Mouse (Mus musculus) hindbrain, postnatal 0 days (tissue): Measurements from ENCODE around the gene Fancf. TPM values are rescaled to one million over a fixed set of nuclear protein-coding genes. Genes with fewer than 3 reads are reported as not detected.
A peak's percentile ranks its signal among the peaks of the same experiment; 100 is the strongest.

ENCODE experiments used
- ATAC-seq: fragments of 200-750 bp; cut with Nextera tagmentation; 2 replicates; pipeline ENCODE4 v1.8.0; 2017; ENCODE audit warnings: mild to moderate bottlenecking, moderate TSS enrichment, moderate library complexity
- DNase-seq: peaks from one replicate; pipeline ENCODE4 v3.0.0-alpha.2; 2015; ENCODE audit warnings: low spot score
- H3K27ac ChIP-seq: fragments of 300-500 bp; sonication (generic); 2 replicates; pipeline ENCODE4 v1.5.1; 2014; ENCODE audit warnings: mild to moderate bottlenecking
- H3K27me3 ChIP-seq: fragments of 300-500 bp; sonication (generic); 2 replicates; pipeline ENCODE4 v1.6.1; 2014; ENCODE audit warnings: low read length, mixed read lengths; ENCODE audit not compliant: insufficient read depth
- H3K36me3 ChIP-seq: fragments of 300-500 bp; sonication (generic); 2 replicates; pipeline ENCODE4 v1.6.1; 2014; ENCODE audit warnings: low read length, mixed read lengths; ENCODE audit not compliant: insufficient read depth
- H3K4me1 ChIP-seq: fragments of 300-500 bp; sonication (generic); 2 replicates; pipeline ENCODE4 v1.6.1; 2014; ENCODE audit warnings: antibody characterized with exemption, low read length, mixed read lengths; ENCODE audit not compliant: insufficient read depth
- H3K4me2 ChIP-seq: fragments of 300-500 bp; sonication (generic); 2 replicates; pipeline ENCODE4 v1.6.1; 2014; ENCODE audit warnings: low read depth, mild to moderate bottlenecking, low read length, moderate library complexity, mixed read lengths
- H3K4me3 ChIP-seq: fragments of 300-500 bp; sonication (generic); 2 replicates; pipeline ENCODE4 v1.5.1; 2014; ENCODE audit warnings: low read length
- H3K9ac ChIP-seq: fragments of 300-500 bp; sonication (generic); replicated peaks from 2 replicates; pipeline ENCODE4 v1.6.1; 2014; ENCODE audit warnings: mild to moderate bottlenecking, low read length, moderate library complexity, mixed read lengths
- H3K9me3 ChIP-seq: fragments of 300-500 bp; sonication (generic); 2 replicates; pipeline ENCODE4 v1.6.1; 2016; ENCODE audit warnings: low read length, mixed read lengths
- CTCF ChIP-seq: IDR thresholded peaks from 2 replicates; pipeline ENCODE4 v1.5.1; 2016; ENCODE audit warnings: antibody characterized with exemption, control low read depth, low read depth
- WGBS: fragments of 180-500 bp; shearing (Covaris S2); extraction: QIAGEN DNeasy Blood & Tissue Kit; methylation state at CpG from one replicate; pipeline ENCODE4 v1.1.7; 2014; 5-methylcytosine and 5-hydroxymethylcytosine counted together
- polyA plus RNA-seq: library from polyadenylated mRNA; unstranded; fragments of >200 nt; fragmentation: Nextera tagmentation; extraction: Ambion mirVana; gene quantifications from 2 replicates; pipeline ENCODE4 v1.2.1, GENCODE M21; 2015
- total RNA-seq: library from RNA; depleted of rRNA; stranded (reverse); fragments of >200 nt; gene quantifications from 2 replicates; pipeline ENCODE4 v1.2.3, GENCODE M21; 2014; rRNA removed

Gene Fancf
- total RNA-seq (12.8 and 22.6 TPM in 2 replicates), polyA plus RNA-seq (7.1 and 7.9 TPM in 2 replicates)

- Histone ChIP-seq H3K4me3 (peak within 1 kb of the TSS; percentile 75), H3K36me3 (no peaks in the 10 kb centered on the region), H3K9ac (peak within 1 kb of the TSS; percentile 81), H3K27ac (peak within 1 kb of the TSS; percentile 99), H3K4me1 (peaks cover 10% of the 10 kb centered on the region), H3K9me3 (no peaks in the 10 kb centered on the region), H3K4me2 (peak within 1 kb of the TSS; percentile 87), H3K27me3 (no peaks in the 10 kb centered on the region)
- TF ChIP-seq CTCF, result no peak
- WGBS, result under 1% methylated on average over 43 of the region's 43 CpGs
- DNase-seq (peak; percentile 98), ATAC-seq (peak; percentile 99)
Observed at GRCm38 (mm10) chr7:51862097-51862492, at the start of gene Fancf. Gene Fancf (minus strand): TSS chr7:51862267.

DNA sequence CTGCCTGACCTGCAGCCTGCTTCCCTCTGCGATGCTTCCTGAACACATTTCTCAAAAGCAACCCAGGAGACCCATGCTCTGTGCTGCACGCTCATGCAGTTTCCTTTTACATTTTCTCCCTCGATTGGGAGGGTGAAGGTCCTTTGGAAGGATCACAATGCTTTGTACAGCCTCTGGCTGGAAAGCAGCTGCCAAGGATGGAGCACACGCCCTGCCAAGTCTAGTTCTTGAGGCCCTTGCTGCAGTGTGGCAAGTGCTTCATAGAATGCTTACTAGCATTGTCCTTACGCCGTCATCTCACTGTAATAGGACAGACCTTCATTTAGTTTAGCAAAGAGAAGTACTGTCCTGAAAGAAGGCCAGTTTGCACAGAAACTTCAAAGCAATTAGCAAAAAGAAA lies 37.0 kb upstream of the Fancf start:
- Histone ChIP-seq H3K4me3 (no peak overlapping the region), H3K27ac (no peak overlapping the region), H3K9me3 (no peaks in the 10 kb centered on the region), H3K36me3 (no peaks in the 10 kb centered on the region), H3K4me1 (no peaks in the 10 kb centered on the region), H3K4me2 (no peak overlapping the region), H3K27me3 (no peaks in the 10 kb centered on the region), H3K9ac (no peak overlapping the region)
- WGBS, result 54% methylated on average over 6 of the region's 6 CpGs
- ATAC-seq, result no peak
- no peak for TF ChIP-seq CTCF
- DNase-seq, result no peak

- Histone ChIP-seq H3K27me3 (no peaks in the 10 kb centered on the region), H3K9ac (no peak overlapping the region), H3K4me2 (no peak overlapping the region), H3K36me3 (no peaks in the 10 kb centered on the region), H3K27ac (no peak overlapping the region), H3K9me3 (no peaks in the 10 kb centered on the region), H3K4me3 (no peak overlapping the region), H3K4me1 (no peaks in the 10 kb centered on the region)
- TF ChIP-seq CTCF, result no peak
- DNase-seq, result no peak
- WGBS, result 49% methylated on average over 2 of the region's 2 CpGs
- no peak for ATAC-seq
Observed at GRCm38 (mm10) chr7:51894939-51895338, 32.9 kb upstream of the Fancf start.

- Histone ChIP-seq H3K27me3 (no peaks in the 10 kb centered on the region), H3K4me3 (no peak overlapping the region), H3K27ac (no peak overlapping the region), H3K9me3 (no peaks in the 10 kb centered on the region), H3K9ac (no peak overlapping the region), H3K4me1 (no peaks in the 10 kb centered on the region), H3K4me2 (no peak overlapping the region), H3K36me3 (no peaks in the 10 kb centered on the region)
- 81% methylated on average over 4 of the region's 4 CpGs for WGBS
- no peak for TF ChIP-seq CTCF
- no peak for ATAC-seq
- no peak for DNase-seq
Observed at GRCm38 (mm10) chr7:51894133-51894801, 32.2 kb upstream of the Fancf start.

DNA sequence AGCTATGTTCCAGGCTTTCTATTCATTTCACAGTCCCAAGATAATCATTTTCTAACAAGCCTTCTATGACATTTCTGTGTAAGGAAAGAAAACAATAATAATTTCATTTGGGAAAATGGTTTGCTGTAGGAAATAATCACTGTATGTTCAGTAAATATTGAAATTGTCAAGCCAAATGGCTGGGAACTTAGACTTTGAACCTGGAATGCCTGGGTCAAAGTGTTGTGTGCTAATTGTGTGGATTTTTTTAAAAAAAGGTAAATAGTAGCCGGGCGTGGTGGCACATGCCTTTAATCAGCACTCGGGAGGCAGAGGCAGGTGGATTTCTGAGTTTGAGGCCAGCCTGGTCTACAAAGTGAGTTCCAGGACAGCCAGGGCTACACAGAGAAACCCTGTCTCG lies 30.9 kb upstream of the Fancf start:
- no peak overlapping the region for H3K4me3 ChIP-seq
- no peak overlapping the region for H3K4me2 ChIP-seq
- H3K9me3 ChIP-seq, result no peaks in the 10 kb centered on the region
- no peaks in the 10 kb centered on the region for H3K4me1 ChIP-seq
- H3K36me3 ChIP-seq, result no peaks in the 10 kb centered on the region
- no peak for ATAC-seq
- no peaks in the 10 kb centered on the region for H3K27me3 ChIP-seq
- TF ChIP-seq CTCF, result no peak
- H3K27ac ChIP-seq, result no peak overlapping the region
- DNase-seq, result no peak
- H3K9ac ChIP-seq, result no peak overlapping the region
- 91% methylated on average over 4 of the region's 4 CpGs for WGBS

DNA sequence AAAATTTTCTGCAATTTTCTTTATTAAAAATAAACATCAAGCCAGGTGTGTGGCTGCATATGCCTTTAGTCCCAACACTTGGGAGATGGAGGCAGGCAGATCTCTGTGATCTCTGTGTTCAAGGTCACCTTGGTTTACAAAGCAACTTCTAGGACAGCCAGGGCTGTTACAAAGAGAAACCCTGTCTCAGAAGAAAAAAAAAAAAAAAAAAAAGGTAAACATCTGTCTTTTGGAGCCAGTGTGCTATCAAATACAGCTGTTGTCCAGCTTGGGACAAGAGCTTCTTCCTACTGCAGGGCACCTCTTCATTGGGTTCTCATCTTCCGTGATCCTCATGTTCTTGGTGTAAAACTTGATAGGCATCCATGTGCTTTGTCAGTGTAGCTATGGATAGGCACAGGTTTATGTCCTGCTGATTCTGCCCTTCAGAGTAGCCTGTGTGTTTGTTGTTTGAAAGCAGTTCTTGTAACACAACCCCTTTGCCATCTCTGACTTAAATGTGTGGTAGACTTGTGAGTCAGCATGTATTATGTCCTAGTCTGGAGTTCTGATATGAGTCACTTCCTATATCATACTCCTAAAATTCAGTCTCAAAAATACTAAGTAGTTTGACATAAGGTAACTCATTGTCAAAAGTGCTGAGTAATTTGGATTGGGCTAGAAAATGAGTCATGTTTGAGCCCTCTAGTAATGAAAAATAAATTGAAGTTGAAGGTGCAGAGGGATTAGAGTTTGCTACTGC lies 30.3 kb upstream of the Fancf start:
- Histone ChIP-seq H3K4me2 (no peak overlapping the region), H3K9me3 (no peaks in the 10 kb centered on the region), H3K27ac (no peak overlapping the region), H3K4me1 (no peaks in the 10 kb centered on the region), H3K9ac (no peak overlapping the region), H3K36me3 (no peaks in the 10 kb centered on the region), H3K27me3 (no peaks in the 10 kb centered on the region), H3K4me3 (no peak overlapping the region)
- WGBS, result 96% methylated on average over 1 of the region's 1 CpGs
- ATAC-seq, result no peak
- DNase-seq, result no peak
- TF ChIP-seq CTCF, result no peak

DNA sequence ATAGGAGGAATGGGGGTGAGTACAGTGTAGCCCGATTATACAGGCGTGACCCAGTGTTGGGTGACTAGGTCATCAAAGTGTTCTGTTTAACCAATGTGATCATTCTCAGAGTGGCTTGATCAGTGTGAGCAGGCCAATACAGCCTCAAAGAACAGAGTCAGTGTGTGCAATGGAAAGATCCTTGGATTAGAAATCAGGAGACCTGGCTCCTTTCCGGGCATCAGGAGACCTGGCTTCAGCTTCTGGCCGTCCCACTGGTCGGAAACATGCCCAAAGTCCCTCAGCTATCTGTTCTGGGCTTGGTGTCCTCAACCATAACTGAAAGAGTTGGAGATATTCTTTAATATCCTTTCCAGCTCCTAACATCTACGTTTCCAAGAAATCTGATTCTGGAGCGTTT lies 27.5 kb upstream of the Fancf start:
- Histone ChIP-seq H3K9me3 (no peaks in the 10 kb centered on the region), H3K36me3 (no peaks in the 10 kb centered on the region), H3K4me3 (no peak overlapping the region), H3K27me3 (no peaks in the 10 kb centered on the region), H3K4me1 (no peaks in the 10 kb centered on the region), H3K4me2 (no peak overlapping the region), H3K27ac (no peak overlapping the region), H3K9ac (no peak overlapping the region)
- ATAC-seq, result no peak
- WGBS, result 93% methylated on average over 7 of the region's 7 CpGs
- TF ChIP-seq CTCF, result no peak
- DNase-seq, result no peak
